Mouse (Mus musculus): ENCODE results near the gene Tnp1. TPM values are rescaled to one million over a fixed set of nuclear protein-coding genes. Genes with fewer than 3 reads are reported as not detected.
A peak's percentile ranks its signal among the peaks of the same experiment; 100 is the strongest.

Tnp1 gene
- polyA plus RNA-seq (2014; fragmentation: Nextera tagmentation; extraction: Ambion mirVana) = not detected in 2 replicates

GRCm38 (mm10) chr1:73015731-73016130, at the start of gene Tnp1:
Gene Tnp1 (minus strand): TSS chr1:73015909.
- H3K36me3 ChIP-seq (replicated peaks; ENCODE audit: control insufficient read depth, insufficient read depth) = no peaks in the 10 kb centered on the region
- H3K27me3 ChIP-seq (ENCODE audit: control insufficient read depth, insufficient read depth, low read length) = no peaks in the 10 kb centered on the region
- 95% methylated on average over 12 of the region's 12 CpGs for WGBS
- H3K9me3 ChIP-seq (ENCODE audit: control insufficient read depth, low read length) = no peaks in the 10 kb centered on the region
- H3K4me1 ChIP-seq (replicated peaks; ENCODE audit: control insufficient read depth, insufficient read depth, low read length) = no peaks in the 10 kb centered on the region
- H3K9ac ChIP-seq = no peak within 1 kb of the TSS
- H3K27ac ChIP-seq = no peak within 1 kb of the TSS
- ATAC-seq (ENCODE audit: low FRiP score) (no peak), DNase-seq (ENCODE audit: low spot score) (no peak)
- no peak within 1 kb of the TSS for H3K4me2 ChIP-seq (replicated peaks)
- H3K4me3 ChIP-seq (replicated peaks; ENCODE audit: low read length) = no peak within 1 kb of the TSS

- Histone ChIP-seq H3K9me3 (ENCODE audit: control insufficient read depth, low read length) (no peaks in the 10 kb centered on the region), H3K27ac (no peak overlapping the region), H3K9ac (no peak overlapping the region), H3K4me1 (replicated peaks; ENCODE audit: control insufficient read depth, insufficient read depth, low read length) (no peaks in the 10 kb centered on the region), H3K36me3 (replicated peaks; ENCODE audit: control insufficient read depth, insufficient read depth) (no peaks in the 10 kb centered on the region), H3K27me3 (ENCODE audit: control insufficient read depth, insufficient read depth, low read length) (no peaks in the 10 kb centered on the region), H3K4me3 (replicated peaks; ENCODE audit: low read length) (no peak overlapping the region), H3K4me2 (replicated peaks) (no peak overlapping the region)
- DNase-seq (ENCODE audit: low spot score) (no peak), ATAC-seq (ENCODE audit: low FRiP score) (no peak)
- 45% methylated on average over 3 of the region's 3 CpGs for WGBS
Observed at GRCm38 (mm10) chr1:73064336-73064735, 48.6 kb upstream of the Tnp1 start.

- H3K36me3 ChIP-seq (replicated peaks; ENCODE audit: control insufficient read depth, insufficient read depth) = no peaks in the 10 kb centered on the region
- ATAC-seq (ENCODE audit: low FRiP score) = no peak
- no peak overlapping the region for H3K9ac ChIP-seq
- no peak overlapping the region for H3K4me3 ChIP-seq (replicated peaks; ENCODE audit: low read length)
- WGBS = 76% methylated on average over 7 of the region's 7 CpGs
- H3K4me2 ChIP-seq (replicated peaks) = no peak overlapping the region
- no peaks in the 10 kb centered on the region for H3K4me1 ChIP-seq (replicated peaks; ENCODE audit: control insufficient read depth, insufficient read depth, low read length)
- DNase-seq (ENCODE audit: low spot score) = no peak
- no peak overlapping the region for H3K27ac ChIP-seq
- no peaks in the 10 kb centered on the region for H3K27me3 ChIP-seq (ENCODE audit: control insufficient read depth, insufficient read depth, low read length)
- no peaks in the 10 kb centered on the region for H3K9me3 ChIP-seq (ENCODE audit: control insufficient read depth, low read length)
Observed at GRCm38 (mm10) chr1:73061491-73062233, 46.0 kb upstream of the Tnp1 start.

DNA sequence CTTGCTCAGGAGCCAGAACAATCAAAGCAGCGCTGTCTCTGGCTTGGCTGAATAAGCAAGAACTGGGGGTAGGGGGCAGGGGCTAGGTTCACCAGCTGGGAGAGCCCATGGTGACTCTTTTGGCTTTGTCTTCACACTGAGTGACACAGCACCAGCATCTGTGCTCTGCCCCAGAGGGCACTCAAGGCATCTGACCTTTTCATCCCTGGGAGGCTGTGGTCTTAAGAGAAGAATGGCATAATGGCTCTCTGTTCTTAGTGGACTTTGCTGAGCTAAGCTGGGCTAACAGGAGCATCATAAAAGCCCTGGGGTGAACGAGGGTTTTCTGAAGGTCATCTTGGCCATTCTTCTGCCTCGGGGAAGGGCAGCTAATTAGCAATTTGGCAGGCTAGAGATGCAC, 44.6 kb upstream of the Tnp1 start:
- 12% methylated on average over 3 of the region's 3 CpGs for WGBS
- H3K4me2 ChIP-seq (replicated peaks) = no peak overlapping the region
- H3K27ac ChIP-seq = no peak overlapping the region
- no peak overlapping the region for H3K4me3 ChIP-seq (replicated peaks; ENCODE audit: low read length)
- H3K9me3 ChIP-seq (ENCODE audit: control insufficient read depth, low read length) = no peaks in the 10 kb centered on the region
- H3K27me3 ChIP-seq (ENCODE audit: control insufficient read depth, insufficient read depth, low read length) = no peaks in the 10 kb centered on the region
- H3K4me1 ChIP-seq (replicated peaks; ENCODE audit: control insufficient read depth, insufficient read depth, low read length) = no peaks in the 10 kb centered on the region
- no peaks in the 10 kb centered on the region for H3K36me3 ChIP-seq (replicated peaks; ENCODE audit: control insufficient read depth, insufficient read depth)
- no peak for ATAC-seq (ENCODE audit: low FRiP score)
- H3K9ac ChIP-seq = no peak overlapping the region
- DNase-seq (ENCODE audit: low spot score) = no peak

DNA sequence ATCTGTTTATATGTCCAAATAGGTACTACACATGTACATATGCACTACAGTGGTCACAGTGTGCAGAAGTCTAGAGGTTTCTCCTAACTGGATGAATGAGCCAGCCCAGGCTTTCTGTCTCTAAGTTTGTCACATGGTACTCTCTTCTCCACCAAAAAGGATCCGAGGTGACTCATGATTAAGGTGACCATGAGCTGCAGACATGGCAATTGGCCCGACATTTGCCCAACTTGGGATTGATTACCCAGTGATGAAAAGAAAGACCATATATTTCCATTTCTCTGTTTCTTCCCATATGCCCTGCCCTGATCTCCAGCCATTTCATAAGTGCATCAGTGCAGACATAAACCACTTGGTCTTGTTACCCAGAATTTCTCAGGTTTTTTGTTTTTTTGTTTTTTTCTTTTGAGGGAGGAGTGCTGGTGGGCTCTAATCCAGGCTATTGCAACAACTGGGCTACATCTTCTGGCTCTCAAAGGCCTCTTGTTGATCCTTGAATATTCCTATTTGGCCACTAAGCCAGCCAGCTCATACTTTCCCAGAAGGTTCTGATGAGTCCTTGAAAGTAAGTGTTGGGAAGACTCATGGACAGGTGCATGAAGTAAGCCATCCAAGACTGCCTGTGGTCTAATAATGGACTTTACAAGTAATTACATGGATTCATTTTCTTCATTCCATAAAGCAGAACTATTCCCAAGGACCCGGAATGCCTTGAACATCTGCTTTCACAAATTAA, 40.7 kb upstream of the Tnp1 start:
- peaks cover 11% of the 10 kb centered on the region; the same call in 1 of the 2 replicates for H3K4me1 ChIP-seq (replicated peaks; ENCODE audit: control insufficient read depth, insufficient read depth, low read length)
- H3K36me3 ChIP-seq (replicated peaks; ENCODE audit: control insufficient read depth, insufficient read depth) = no peaks in the 10 kb centered on the region
- WGBS = 92% methylated on average over 3 of the region's 3 CpGs
- DNase-seq (ENCODE audit: low spot score) (no peak), ATAC-seq (ENCODE audit: low FRiP score) (no peak)
- H3K4me2 ChIP-seq (replicated peaks) = no peak overlapping the region
- H3K4me3 ChIP-seq (replicated peaks; ENCODE audit: low read length) = no peak overlapping the region
- no peak overlapping the region for H3K9ac ChIP-seq
- no peak overlapping the region for H3K27ac ChIP-seq
- H3K27me3 ChIP-seq (ENCODE audit: control insufficient read depth, insufficient read depth, low read length) = no peaks in the 10 kb centered on the region
- H3K9me3 ChIP-seq (ENCODE audit: control insufficient read depth, low read length) = no peaks in the 10 kb centered on the region

DNA sequence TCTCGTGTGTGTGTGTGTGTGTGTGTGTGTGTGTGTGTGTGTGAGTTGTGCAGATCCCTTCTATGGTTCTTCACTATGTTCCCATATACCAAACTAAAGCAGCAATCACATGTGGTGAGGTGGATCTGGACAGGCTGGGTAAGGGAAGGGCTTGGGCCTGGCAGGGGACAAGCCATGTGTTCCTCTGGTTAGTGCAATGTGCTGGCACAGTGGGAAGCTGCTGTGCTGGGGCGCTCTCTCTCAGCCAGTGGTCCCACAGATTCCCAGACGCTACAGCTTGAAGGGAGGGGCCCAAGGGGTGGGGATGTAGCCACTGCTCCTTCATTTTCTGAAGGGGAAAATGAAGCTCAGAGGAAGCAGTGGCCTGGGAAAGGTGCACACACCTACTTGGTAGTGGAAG, 40.1 kb upstream of the Tnp1 start:
- ATAC-seq (ENCODE audit: low FRiP score) = no peak

DNA sequence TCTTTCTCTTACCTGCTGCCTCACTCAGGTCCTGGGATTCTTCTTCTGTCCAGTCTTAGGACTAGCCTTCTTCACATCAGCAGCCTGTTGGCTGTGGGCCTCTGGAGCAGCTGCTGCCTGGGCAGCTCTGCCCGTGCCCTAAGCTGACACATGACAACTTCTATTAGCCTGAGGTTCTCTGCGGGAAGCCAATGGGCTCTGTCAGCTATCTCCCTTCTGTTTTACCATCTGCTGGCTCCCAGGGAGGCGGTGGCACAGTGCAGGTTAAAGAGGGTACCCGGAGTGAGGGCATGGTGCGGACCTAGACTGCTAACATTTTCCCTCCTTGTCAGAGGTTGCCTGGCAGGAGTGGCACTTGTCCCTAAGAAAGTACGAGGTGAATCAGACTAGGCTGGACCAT, 39.5 kb upstream of the Tnp1 start:
- no peaks in the 10 kb centered on the region for H3K36me3 ChIP-seq (replicated peaks; ENCODE audit: control insufficient read depth, insufficient read depth)
- no peaks in the 10 kb centered on the region for H3K27me3 ChIP-seq (ENCODE audit: control insufficient read depth, insufficient read depth, low read length)
- peaks cover 11% of the 10 kb centered on the region; the same call in 1 of the 2 replicates for H3K4me1 ChIP-seq (replicated peaks; ENCODE audit: control insufficient read depth, insufficient read depth, low read length)
- 55% methylated on average over 6 of the region's 6 CpGs for WGBS
- ATAC-seq (ENCODE audit: low FRiP score) = no peak; the same call in 1 of the 2 replicates
- H3K9ac ChIP-seq = no peak overlapping the region
- no peak for DNase-seq (ENCODE audit: low spot score)
- H3K4me3 ChIP-seq (replicated peaks; ENCODE audit: low read length) = no peak overlapping the region
- no peak overlapping the region for H3K4me2 ChIP-seq (replicated peaks)
- no peak overlapping the region for H3K27ac ChIP-seq
- H3K9me3 ChIP-seq (ENCODE audit: control insufficient read depth, low read length) = no peaks in the 10 kb centered on the region

More for the DNA sequence above, 40.1 kb upstream of the Tnp1 start:
- peaks cover 11% of the 10 kb centered on the region; the same call in 1 of the 2 replicates for H3K4me1 ChIP-seq (replicated peaks; ENCODE audit: control insufficient read depth, insufficient read depth, low read length)
- H3K4me3 ChIP-seq (replicated peaks; ENCODE audit: low read length) = no peak overlapping the region
- 38% methylated on average over 3 of the region's 3 CpGs for WGBS
- H3K9ac ChIP-seq = no peak overlapping the region
- H3K4me2 ChIP-seq (replicated peaks) = no peak overlapping the region
- no peak overlapping the region for H3K27ac ChIP-seq
- H3K27me3 ChIP-seq (ENCODE audit: control insufficient read depth, insufficient read depth, low read length) = no peaks in the 10 kb centered on the region
- no peaks in the 10 kb centered on the region for H3K36me3 ChIP-seq (replicated peaks; ENCODE audit: control insufficient read depth, insufficient read depth)
- H3K9me3 ChIP-seq (ENCODE audit: control insufficient read depth, low read length) = no peaks in the 10 kb centered on the region
- no peak for DNase-seq (ENCODE audit: low spot score)

DNA sequence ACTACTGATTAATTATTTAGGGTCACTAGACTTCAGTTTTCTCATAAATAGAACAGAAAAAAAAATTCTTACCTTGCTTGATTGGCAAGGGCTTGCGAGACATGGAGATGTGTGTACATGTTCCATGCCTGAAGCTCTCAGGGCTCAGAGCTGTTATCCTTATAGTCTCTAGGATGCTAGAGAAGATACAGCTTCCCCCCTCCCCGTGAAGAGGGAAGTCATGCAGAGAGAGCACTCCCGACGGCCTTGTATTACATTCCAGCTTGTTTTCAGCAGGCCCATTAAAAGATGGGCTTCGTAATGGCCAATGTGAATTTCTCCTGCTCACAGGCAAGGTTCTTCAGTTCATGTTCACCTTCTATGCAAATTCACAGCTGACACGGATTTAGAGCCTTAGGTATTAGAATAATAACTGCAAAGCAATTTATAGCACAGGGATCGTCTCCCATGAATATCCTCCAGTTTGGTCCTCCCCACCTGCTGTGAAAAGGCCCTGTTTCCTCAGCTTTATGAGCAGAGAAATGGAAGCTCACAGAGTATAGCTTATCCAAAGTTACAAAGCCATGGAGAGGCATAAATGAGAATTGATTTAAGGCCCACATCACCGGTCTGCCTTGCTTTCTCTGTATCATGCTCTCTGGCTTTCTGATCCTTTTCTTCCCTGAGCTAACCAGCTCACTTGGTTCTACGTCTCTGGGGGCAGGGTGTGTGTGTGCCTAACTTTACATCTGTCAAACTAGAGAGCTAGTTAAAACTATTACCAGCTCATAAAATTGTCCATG, 38.0 kb upstream of the Tnp1 start:
- Histone ChIP-seq H3K36me3 (replicated peaks; ENCODE audit: control insufficient read depth, insufficient read depth) (no peaks in the 10 kb centered on the region), H3K4me2 (replicated peaks) (no peak overlapping the region), H3K27ac (no peak overlapping the region), H3K27me3 (ENCODE audit: control insufficient read depth, insufficient read depth, low read length) (no peaks in the 10 kb centered on the region), H3K9me3 (ENCODE audit: control insufficient read depth, low read length) (no peaks in the 10 kb centered on the region), H3K4me3 (replicated peaks; ENCODE audit: low read length) (no peak overlapping the region), H3K4me1 (replicated peaks; ENCODE audit: control insufficient read depth, insufficient read depth, low read length) (peaks cover 11% of the 10 kb centered on the region; the same call in 1 of the 2 replicates), H3K9ac (no peak overlapping the region)
- ATAC-seq (ENCODE audit: low FRiP score) (0 out of 2 replicates have a peak, but pooled peaks have one; percentile 31), DNase-seq (ENCODE audit: low spot score) (no peak)
- WGBS = 33% methylated on average over 9 of the region's 9 CpGs

Data from hindbrain, embryonic 14.5 days (tissue).